Mouse (Mus musculus): Measurements from ENCODE around the gene Oas3. TPM values are rescaled to one million over a fixed set of nuclear protein-coding genes. Genes with fewer than 3 reads are reported as not detected.

Oas3 gene
- polyA plus RNA-seq, 1 experiment from 2014 or later = 0.13 TPM

DNA sequence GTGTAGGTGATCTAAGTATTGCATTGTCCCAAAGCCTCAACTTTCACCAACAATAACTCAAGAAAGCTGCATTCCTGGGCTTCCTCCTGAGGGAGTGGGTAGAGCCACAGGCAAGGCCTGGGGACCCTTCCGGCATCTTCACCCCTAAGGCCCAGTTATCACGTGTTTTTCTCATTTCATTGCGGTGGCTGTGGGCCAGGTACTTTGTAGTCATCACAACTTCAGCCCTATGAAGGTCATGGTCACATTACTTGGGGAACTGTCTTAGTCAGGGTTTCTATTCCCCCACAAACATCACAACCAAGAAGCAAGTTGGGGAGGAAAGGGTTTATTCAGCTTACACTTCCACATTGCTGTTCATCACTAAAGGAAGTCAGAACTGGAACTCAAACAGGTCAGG is 24.7 kb downstream of the Oas3 start:
- Histone ChIP-seq H3K27ac (replicated peaks) (no peak overlapping the region), H3K9ac (no peak overlapping the region), H3K4me2 (replicated peaks) (no peak overlapping the region), H3K9me3 (replicated peaks) (no peaks in the 10 kb centered on the region), H3K36me3 (no peaks in the 10 kb centered on the region), H3K4me3 (replicated peaks) (no peak overlapping the region), H3K27me3 (no peaks in the 10 kb centered on the region), H3K4me1 (no peaks in the 10 kb centered on the region)
- no peak for ATAC-seq (ENCODE audit: insufficient number of reproducible peaks, low FRiP score, low TSS enrichment, low read depth)
- WGBS = 77% methylated on average over 3 of the region's 3 CpGs

DNA sequence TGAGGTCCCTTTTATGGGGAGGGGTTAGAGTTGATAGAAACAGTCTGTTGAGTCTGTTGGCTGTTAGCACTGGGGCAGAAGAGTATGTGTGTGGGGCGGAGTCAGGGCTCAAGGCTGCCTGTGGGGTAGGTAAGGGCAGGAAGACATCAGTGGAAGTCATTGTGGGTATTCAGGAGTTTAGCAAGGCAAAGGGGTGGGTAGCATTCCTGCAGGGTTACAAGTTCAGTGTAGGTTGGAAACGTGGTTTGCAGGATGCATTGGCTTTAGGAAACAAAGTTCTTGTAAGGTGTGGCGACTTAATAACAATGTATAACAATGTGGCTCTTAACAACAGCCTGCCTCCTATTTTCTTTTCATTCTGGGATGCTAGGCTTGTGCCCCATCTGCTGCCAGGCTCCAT is 26.3 kb downstream of the Oas3 start:
- H3K27me3 ChIP-seq = no peaks in the 10 kb centered on the region
- no peaks in the 10 kb centered on the region for H3K9me3 ChIP-seq (replicated peaks)
- 61% methylated on average over 3 of the region's 3 CpGs for WGBS
- no peaks in the 10 kb centered on the region for H3K4me1 ChIP-seq
- H3K9ac ChIP-seq = no peak overlapping the region
- H3K36me3 ChIP-seq = no peaks in the 10 kb centered on the region
- no peak for ATAC-seq (ENCODE audit: insufficient number of reproducible peaks, low FRiP score, low TSS enrichment, low read depth)
- H3K4me3 ChIP-seq (replicated peaks) = no peak overlapping the region
- H3K27ac ChIP-seq (replicated peaks) = no peak overlapping the region
- no peak overlapping the region for H3K4me2 ChIP-seq (replicated peaks)

DNA sequence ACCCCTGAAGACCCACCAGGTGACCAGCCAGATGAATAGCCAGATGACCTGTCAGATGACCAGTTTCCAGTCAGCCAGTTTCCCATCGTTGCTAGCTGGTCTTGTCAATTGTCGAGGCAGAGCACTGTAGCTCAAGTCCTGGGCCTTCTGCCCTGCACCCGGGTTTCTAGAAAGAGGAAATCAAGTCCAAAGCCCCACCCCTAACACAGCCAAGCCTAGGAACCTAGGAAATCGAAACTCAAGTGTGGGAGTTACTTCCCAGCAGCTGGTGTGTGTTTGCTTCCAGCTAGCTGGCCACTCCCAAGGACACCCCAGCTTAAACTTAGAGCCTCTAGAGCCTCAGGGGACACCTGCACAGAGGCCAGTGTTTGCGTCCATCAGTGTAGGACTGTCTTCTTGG is 27.8 kb downstream of the Oas3 start, which contains the start of gene Oas2:
Gene Oas2, minus strand, starts transcription at position 166 of the 400 bp plus-strand sequence.
- 69% methylated on average over 5 of the region's 5 CpGs for WGBS
- Histone ChIP-seq H3K27me3 (no peaks in the 10 kb centered on the region; the same call in 1 of the 2 replicates), H3K4me3 (replicated peaks) (no peak within 1 kb of the TSS), H3K4me1 (no peaks in the 10 kb centered on the region), H3K9me3 (replicated peaks) (no peaks in the 10 kb centered on the region), H3K4me2 (replicated peaks) (no peak within 1 kb of the TSS), H3K27ac (replicated peaks) (no peak within 1 kb of the TSS), H3K36me3 (no peaks in the 10 kb centered on the region), H3K9ac (no peak within 1 kb of the TSS)
- no peak for ATAC-seq (ENCODE audit: insufficient number of reproducible peaks, low FRiP score, low TSS enrichment, low read depth)

DNA sequence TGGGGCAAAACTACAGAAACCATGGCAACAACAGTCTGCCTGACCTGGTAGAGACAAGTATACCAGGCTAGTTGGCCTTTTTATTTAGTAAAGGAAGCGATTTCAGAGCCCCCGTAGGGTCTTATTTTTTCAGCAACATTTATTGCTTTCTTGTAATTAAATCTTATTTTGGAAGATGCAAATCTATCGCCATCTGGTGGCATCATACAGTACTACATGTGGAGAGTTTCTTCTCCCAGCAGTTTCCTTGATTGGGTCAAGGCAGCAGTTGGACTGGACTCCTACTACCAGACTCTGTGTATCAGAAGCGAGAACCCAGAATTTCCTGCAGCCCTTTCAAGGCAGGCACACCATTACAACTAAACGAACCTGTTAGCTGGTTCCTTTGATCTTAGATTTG is 31.0 kb downstream of the Oas3 start:
- H3K9me3 ChIP-seq (replicated peaks) = no peaks in the 10 kb centered on the region
- H3K9ac ChIP-seq = no peak overlapping the region
- ATAC-seq (ENCODE audit: insufficient number of reproducible peaks, low FRiP score, low TSS enrichment, low read depth) = no peak

DNA sequence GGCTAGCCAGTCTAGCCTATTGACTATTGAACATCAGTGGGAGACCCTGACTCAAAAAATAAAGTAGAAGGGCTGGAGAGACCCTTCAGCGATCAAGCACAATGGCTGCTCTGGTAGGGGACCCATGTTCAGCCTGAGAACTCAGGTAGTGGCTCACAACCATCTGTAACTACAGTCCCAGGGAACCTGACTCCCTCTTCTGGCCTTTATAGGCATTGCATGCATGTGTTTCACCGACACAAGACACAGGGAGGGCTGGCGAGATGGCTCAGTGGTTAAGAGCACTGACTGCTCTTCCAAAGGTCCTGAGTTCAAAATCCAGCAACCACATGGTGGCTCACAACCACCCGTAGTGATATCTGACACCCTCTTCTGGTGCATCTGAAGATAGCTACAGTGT is 35.3 kb downstream of the Oas3 start:
- no peak overlapping the region for H3K27ac ChIP-seq (replicated peaks)
- ATAC-seq (ENCODE audit: insufficient number of reproducible peaks, low FRiP score, low TSS enrichment, low read depth) = no peak
- H3K9ac ChIP-seq = no peak overlapping the region
- no peaks in the 10 kb centered on the region for H3K36me3 ChIP-seq
- H3K27me3 ChIP-seq = no peaks in the 10 kb centered on the region; the same call in 1 of the 2 replicates
- H3K9me3 ChIP-seq (replicated peaks) = no peaks in the 10 kb centered on the region
- no peak overlapping the region for H3K4me2 ChIP-seq (replicated peaks)
- no peaks in the 10 kb centered on the region for H3K4me1 ChIP-seq
- 32% methylated on average over 4 of the region's 4 CpGs for WGBS
- H3K4me3 ChIP-seq (replicated peaks) = no peak overlapping the region

More for the DNA sequence above, 31.0 kb downstream of the Oas3 start:
- 7% methylated on average over 5 of the region's 5 CpGs for WGBS
- H3K4me2 ChIP-seq (replicated peaks) = no peak overlapping the region
- H3K27ac ChIP-seq (replicated peaks) = no peak overlapping the region
- H3K4me1 ChIP-seq = no peaks in the 10 kb centered on the region
- no peaks in the 10 kb centered on the region; the same call in 1 of the 2 replicates for H3K27me3 ChIP-seq
- no peaks in the 10 kb centered on the region for H3K36me3 ChIP-seq
- no peak overlapping the region for H3K4me3 ChIP-seq (replicated peaks)

DNA sequence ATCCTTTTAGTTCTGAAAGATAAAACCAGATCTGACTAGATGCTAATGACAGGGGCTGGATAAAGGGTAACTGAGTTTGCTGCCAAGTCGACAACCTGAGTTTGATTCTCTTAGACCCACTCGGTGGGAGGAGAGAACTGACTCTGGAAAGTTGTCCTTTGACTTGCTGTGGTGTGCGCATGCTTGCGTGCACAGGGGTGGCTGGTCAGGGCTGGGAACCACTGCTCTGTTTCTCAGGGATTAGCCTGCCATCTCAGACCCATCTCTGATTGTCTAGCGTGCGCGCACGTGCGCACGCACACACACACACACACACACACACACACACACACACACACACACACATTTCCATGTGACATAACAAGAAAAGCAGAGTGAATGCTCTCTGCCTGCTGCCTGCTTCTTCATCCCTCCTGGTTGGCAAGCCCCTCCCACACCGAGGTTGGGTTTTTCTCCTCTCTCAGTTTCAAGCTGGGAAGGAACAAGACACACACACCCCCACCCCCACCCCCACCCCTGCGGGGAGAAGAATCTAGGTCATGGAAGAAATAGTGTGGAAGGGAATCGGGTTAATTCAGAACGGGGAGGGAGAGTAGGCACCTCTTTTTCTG is 43.0 kb downstream of the Oas3 start:
- no peak overlapping the region for H3K4me3 ChIP-seq (replicated peaks)
- no peaks in the 10 kb centered on the region for H3K4me1 ChIP-seq
- no peaks in the 10 kb centered on the region; the same call in 1 of the 2 replicates for H3K27me3 ChIP-seq
- no peak overlapping the region for H3K4me2 ChIP-seq (replicated peaks)
- H3K36me3 ChIP-seq = no peaks in the 10 kb centered on the region
- H3K9me3 ChIP-seq (replicated peaks) = no peaks in the 10 kb centered on the region
- H3K9ac ChIP-seq = no peak overlapping the region
- WGBS = 60% methylated on average over 14 of the region's 14 CpGs
- H3K27ac ChIP-seq (replicated peaks) = no peak overlapping the region
- ATAC-seq (ENCODE audit: insufficient number of reproducible peaks, low FRiP score, low TSS enrichment, low read depth) = no peak

DNA sequence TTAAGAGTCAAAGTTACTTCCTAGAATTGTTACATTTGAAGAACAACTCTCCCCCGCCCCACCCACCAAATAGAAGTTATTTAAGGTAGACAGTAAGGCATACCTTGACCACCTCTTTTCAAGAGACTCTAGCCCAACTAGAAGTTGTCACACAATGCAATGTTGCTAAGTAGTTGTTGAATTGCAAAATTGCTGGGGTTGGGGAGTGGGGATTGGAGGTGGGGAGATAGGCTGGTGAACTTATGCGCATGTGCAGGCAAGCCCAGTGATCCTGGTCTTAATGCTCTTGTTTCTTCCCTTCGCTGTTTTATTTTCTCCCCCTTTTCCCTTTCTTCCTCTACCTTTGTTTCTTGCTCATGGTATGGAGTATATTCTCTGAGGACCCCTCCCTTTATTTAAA is 43.8 kb downstream of the Oas3 start:
- ATAC-seq (ENCODE audit: insufficient number of reproducible peaks, low FRiP score, low TSS enrichment, low read depth) = no peak
- no peaks in the 10 kb centered on the region for H3K9me3 ChIP-seq (replicated peaks)
- no peaks in the 10 kb centered on the region for H3K36me3 ChIP-seq
- WGBS = 88% methylated on average over 3 of the region's 3 CpGs
- no peaks in the 10 kb centered on the region for H3K27me3 ChIP-seq
- no peak overlapping the region for H3K4me2 ChIP-seq (replicated peaks)
- H3K4me3 ChIP-seq (replicated peaks) = no peak overlapping the region
- H3K27ac ChIP-seq (replicated peaks) = no peak overlapping the region
- no peaks in the 10 kb centered on the region for H3K4me1 ChIP-seq
- no peak overlapping the region for H3K9ac ChIP-seq

DNA sequence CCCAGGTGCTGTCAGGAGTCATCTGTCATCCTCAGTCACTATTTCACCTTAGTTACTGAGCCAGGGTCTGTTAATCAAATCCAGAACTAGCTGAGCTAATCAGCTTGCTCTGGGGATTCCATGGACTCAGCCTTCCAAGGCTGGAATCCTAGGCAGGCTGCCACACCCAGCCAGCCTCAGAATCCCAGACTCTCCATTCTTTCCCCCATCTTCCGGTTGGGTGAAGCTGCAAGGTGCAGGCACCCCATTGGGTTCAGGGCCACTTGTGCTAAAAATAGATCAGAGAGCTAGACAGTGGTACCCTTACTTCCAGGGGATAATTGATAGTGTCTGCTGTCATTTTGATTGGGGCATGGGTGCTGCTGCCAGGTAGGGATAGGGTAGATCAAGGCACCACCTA is 44.7 kb downstream of the Oas3 start:
- H3K4me1 ChIP-seq = no peaks in the 10 kb centered on the region
- H3K27ac ChIP-seq (replicated peaks) = no peak overlapping the region
- no peak overlapping the region for H3K9ac ChIP-seq
- no peaks in the 10 kb centered on the region for H3K9me3 ChIP-seq (replicated peaks)
- no peaks in the 10 kb centered on the region for H3K27me3 ChIP-seq
- no peak for ATAC-seq (ENCODE audit: insufficient number of reproducible peaks, low FRiP score, low TSS enrichment, low read depth)
- no peak overlapping the region for H3K4me2 ChIP-seq (replicated peaks)
- 40% methylated on average over 1 of the region's 1 CpGs for WGBS
- H3K36me3 ChIP-seq = no peaks in the 10 kb centered on the region
- H3K4me3 ChIP-seq (replicated peaks) = no peak overlapping the region

DNA sequence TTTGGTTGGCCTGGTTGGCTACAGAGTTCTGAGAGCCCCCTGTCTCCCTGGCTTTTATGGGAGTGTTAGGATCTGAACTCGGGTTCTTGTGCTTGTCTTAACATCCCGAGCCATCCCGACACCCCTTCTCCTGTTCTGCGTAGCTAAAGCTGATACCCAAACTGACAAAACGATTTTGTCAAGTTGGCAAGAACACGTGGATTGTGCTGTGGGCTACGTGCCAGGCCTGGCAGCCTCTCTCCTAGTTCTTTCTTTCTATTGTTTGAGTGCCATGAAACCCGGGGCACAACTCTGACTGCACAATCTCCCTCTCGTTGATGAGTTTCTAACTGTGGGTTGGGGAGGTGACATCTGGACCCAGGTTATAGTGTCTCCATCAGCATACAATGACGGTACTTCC is 48.1 kb downstream of the Oas3 start:
- 54% methylated on average over 10 of the region's 10 CpGs for WGBS
- Histone ChIP-seq H3K4me1 (no peaks in the 10 kb centered on the region), H3K9me3 (replicated peaks) (no peaks in the 10 kb centered on the region), H3K36me3 (no peaks in the 10 kb centered on the region), H3K4me3 (replicated peaks) (no peak overlapping the region), H3K9ac (no peak overlapping the region), H3K27ac (replicated peaks) (no peak overlapping the region), H3K4me2 (replicated peaks) (no peak overlapping the region), H3K27me3 (no peaks in the 10 kb centered on the region)
- ATAC-seq (ENCODE audit: insufficient number of reproducible peaks, low FRiP score, low TSS enrichment, low read depth) = no peak

DNA sequence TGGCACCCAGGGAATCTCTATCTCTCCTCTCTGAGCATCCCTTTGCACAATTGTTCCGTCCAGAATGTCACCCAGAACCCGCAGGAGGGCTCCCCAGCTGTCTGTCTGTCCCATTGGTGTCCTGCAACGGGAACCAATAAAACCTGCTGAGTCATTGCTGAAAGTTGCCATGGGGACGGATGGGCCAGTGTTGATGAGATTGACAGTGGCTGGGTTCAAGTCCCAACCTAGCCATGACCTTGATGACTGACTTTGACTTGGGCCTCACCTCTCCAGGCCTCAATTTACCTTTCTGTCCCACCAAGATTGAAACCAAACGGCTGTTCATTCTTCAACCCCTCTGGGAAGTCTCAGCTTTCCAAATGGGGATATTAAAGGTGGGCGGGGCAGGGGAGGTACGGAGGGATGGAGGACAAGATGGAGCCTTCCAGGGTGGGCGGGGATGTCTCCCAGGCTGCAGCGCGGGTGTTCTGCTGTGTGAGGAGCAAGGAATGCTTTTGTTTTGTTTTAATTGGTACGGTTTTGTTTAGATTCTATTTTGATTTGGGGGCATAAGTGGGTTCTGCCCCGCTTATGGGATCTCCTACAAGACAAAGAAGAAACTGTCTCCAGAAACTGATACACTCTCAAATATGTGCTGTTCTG is 51.5 kb downstream of the Oas3 start:
- Histone ChIP-seq H3K9me3 (replicated peaks) (no peaks in the 10 kb centered on the region), H3K27ac (replicated peaks) (no peak overlapping the region), H3K36me3 (no peaks in the 10 kb centered on the region), H3K9ac (no peak overlapping the region), H3K4me1 (no peaks in the 10 kb centered on the region), H3K4me3 (replicated peaks) (no peak overlapping the region), H3K4me2 (replicated peaks) (no peak overlapping the region), H3K27me3 (no peaks in the 10 kb centered on the region)
- ATAC-seq (ENCODE audit: insufficient number of reproducible peaks, low FRiP score, low TSS enrichment, low read depth) = no peak
- WGBS = 53% methylated on average over 12 of the region's 12 CpGs

DNA sequence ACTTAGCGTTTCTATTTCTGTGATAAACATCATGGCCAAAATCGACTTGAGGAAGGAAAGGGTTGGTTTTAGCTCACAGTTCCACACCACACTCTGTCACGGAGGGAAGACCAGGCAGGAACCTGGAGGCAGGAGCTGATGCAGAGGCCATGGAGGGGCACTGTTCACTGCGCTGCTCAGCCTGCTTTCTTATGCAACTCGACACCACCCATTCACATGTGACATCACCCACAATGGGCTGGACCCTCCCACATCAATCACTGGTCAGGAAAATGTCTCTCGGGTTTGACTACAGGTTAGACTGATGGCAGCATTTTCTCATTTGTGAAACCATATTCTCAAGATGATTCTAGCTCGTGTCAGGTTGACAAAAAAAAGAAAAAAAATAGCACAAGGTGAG is 56.5 kb downstream of the Oas3 start:
- Histone ChIP-seq H3K36me3 (no peaks in the 10 kb centered on the region), H3K4me1 (0 out of 2 replicates have a peak, but pooled peaks cover 4% of the 10 kb centered on the region), H3K9ac (no peak overlapping the region), H3K27me3 (no peaks in the 10 kb centered on the region), H3K4me3 (replicated peaks) (no peak overlapping the region), H3K4me2 (replicated peaks) (no peak overlapping the region), H3K9me3 (replicated peaks) (no peaks in the 10 kb centered on the region), H3K27ac (replicated peaks) (no peak overlapping the region)
- ATAC-seq (ENCODE audit: insufficient number of reproducible peaks, low FRiP score, low TSS enrichment, low read depth) = no peak
- 64% methylated on average over 7 of the region's 7 CpGs for WGBS
